18 mouse cellular contexts compared by ENCODE assay signal in genomic region chr5:124266821-124267220, GRCm38 (mm10). TPM values are rescaled to one million over a fixed set of nuclear protein-coding genes. Genes with fewer than 3 reads are reported as not detected.
DNase-seq lines count a peak whose midpoint lies in the region; ATAC-seq and TF ChIP-seq lines count a peak whose summit lies in the region.
"Had no signal": no experiment of that assay in that cellular context is flagged by ENCODE, and none has a peak within 500 bp of the region (broad histone marks: within the 10 kb centered on the region; RNA-seq: fewer than 3 reads in every experiment).

No protein-coding gene starts in this region.

- no peak for TF ChIP-seq CTCF in heart, adult 2 months (IDR thresholded peaks at IDR 0.05)
- TF ChIP-seq CTCF in midbrain, postnatal 0 days (IDR thresholded peaks at IDR 0.05), result no peak
- TF ChIP-seq CTCF in hindbrain, postnatal 0 days (IDR thresholded peaks at IDR 0.05; ENCODE audit: low read depth), result no peak
- no peak for TF ChIP-seq CTCF in left cerebral cortex, adult 2 months (IDR thresholded peaks at IDR 0.05)

- no peaks in the 10 kb centered on the region for H3K27me3 ChIP-seq in heart, embryonic 12.5 days (replicated peaks)
- H3K27me3 ChIP-seq in heart, adult 2 months (ENCODE audit: control insufficient read depth, insufficient read depth, low read length), result no peaks in the 10 kb centered on the region
- no peaks in the 10 kb centered on the region for H3K27me3 ChIP-seq in midbrain, embryonic 11.5 days (ENCODE audit: control insufficient read depth, insufficient read depth, low read length)
- H3K27me3 ChIP-seq in midbrain, postnatal 0 days (ENCODE audit: insufficient read depth, low read length), result no peaks in the 10 kb centered on the region
- no peaks in the 10 kb centered on the region for H3K27me3 ChIP-seq in hindbrain, postnatal 0 days (ENCODE audit: insufficient read depth, low read length)
- H3K27me3 ChIP-seq: embryonic facial prominence, embryonic 13.5 days; hindbrain, embryonic 15.5 days; midbrain, embryonic 15.5 days; Patski had no signal

- H3K79me2 ChIP-seq in heart, adult 2 months (replicated peaks; ENCODE audit: control insufficient read depth, insufficient read depth, low read length), result no peaks in the 10 kb centered on the region

- H3K4me1 ChIP-seq in heart, embryonic 12.5 days (replicated peaks), result peaks cover 33% of the 10 kb centered on the region
- peaks cover 4% of the 10 kb centered on the region for H3K4me1 ChIP-seq in heart, adult 2 months (ENCODE audit: control insufficient read depth, insufficient read depth, low read length)
- peaks cover 8% of the 10 kb centered on the region for H3K4me1 ChIP-seq in midbrain, embryonic 11.5 days (ENCODE audit: control insufficient read depth, insufficient read depth, low read length)
- H3K4me1 ChIP-seq in midbrain, postnatal 0 days (ENCODE audit: insufficient read depth, low read length), result no peaks in the 10 kb centered on the region
- H3K4me1 ChIP-seq in hindbrain, postnatal 0 days (ENCODE audit: insufficient read depth, low read length), result no peaks in the 10 kb centered on the region
- H3K4me1 ChIP-seq: forebrain, embryonic 10.5 days; hindbrain, embryonic 15.5 days had no signal

- TF ChIP-seq POLR2A in heart, adult 2 months (IDR thresholded peaks at IDR 0.05; ENCODE audit: insufficient read depth, low read depth, low read length), result no peak

- ATAC-seq in heart, embryonic 12.5 days (ENCODE audit: insufficient number of reproducible peaks, low FRiP score), result peak; percentile 18; the same call in 1 of the 2 replicates
- ATAC-seq in midbrain, embryonic 11.5 days (ENCODE audit: low FRiP score), result no peak
- no peak for ATAC-seq in midbrain, postnatal 0 days (ENCODE audit: low FRiP score)
- peak; percentile 50 for ATAC-seq in megakaryocyte-erythroid progenitor cell, adult 5-6 weeks (replicated peaks; ENCODE audit: low FRiP score, low TSS enrichment, poor library complexity, severe bottlenecking)
- no peak for ATAC-seq in hindbrain, postnatal 0 days
- ATAC-seq: midbrain, embryonic 15.5 days; Patski had no signal

- WGBS in heart, embryonic 12.5 days, result 18% methylated on average over 6 of the region's 6 CpGs
- 31% methylated on average over 6 of the region's 6 CpGs for WGBS in heart, adult 2 months
- 92% methylated on average over 6 of the region's 6 CpGs for WGBS in midbrain, embryonic 11.5 days
- 88% methylated on average over 6 of the region's 6 CpGs for WGBS in midbrain, postnatal 0 days
- 90% methylated on average over 6 of the region's 6 CpGs for WGBS in hindbrain, postnatal 0 days

- DNase-seq in heart, adult 2 months, result no peak
- DNase-seq in midbrain, embryonic 11.5 days (ENCODE audit: low spot score, missing footprints), result peak; percentile 33
- DNase-seq in midbrain, postnatal 0 days (ENCODE audit: low spot score), result no peak
- DNase-seq in heart, postnatal 4 days, result peak; percentile 20
- DNase-seq in hindbrain, postnatal 0 days (ENCODE audit: low spot score), result no peak
- no peak for DNase-seq in left cerebral cortex, adult 2 months (ENCODE audit: extremely low spot score in 1 of 2, low spot score in 2 of 2)
- DNase-seq: cerebellum, postnatal 14 days; kidney, adult 8-10 months; layer of hippocampus, adult 9-11 months; lung, embryonic 14.5 days; thymus, postnatal 14 days had no signal

- H3K4me3 ChIP-seq in heart, embryonic 12.5 days, result no peak overlapping the region
- no peak overlapping the region for H3K4me3 ChIP-seq in heart, adult 2 months
- no peak overlapping the region for H3K4me3 ChIP-seq in midbrain, embryonic 11.5 days (ENCODE audit: low read depth, low read length)
- H3K4me3 ChIP-seq in midbrain, postnatal 0 days (ENCODE audit: low read depth, low read length), result no peak overlapping the region
- H3K4me3 ChIP-seq in hindbrain, postnatal 0 days (ENCODE audit: low read length), result no peak overlapping the region
- H3K4me3 ChIP-seq in left cerebral cortex, adult 2 months, result no peak overlapping the region
- H3K4me3 ChIP-seq: embryonic facial prominence, embryonic 13.5 days; forebrain, embryonic 10.5 days; hindbrain, embryonic 15.5 days; midbrain, embryonic 15.5 days had no signal

- peaks cover 9% of the 10 kb centered on the region; the same call in 1 of the 2 replicates for H3K9me3 ChIP-seq in heart, embryonic 12.5 days (replicated peaks)
- H3K9me3 ChIP-seq in midbrain, embryonic 11.5 days (ENCODE audit: control insufficient read depth, low read length), result no peaks in the 10 kb centered on the region
- no peaks in the 10 kb centered on the region for H3K9me3 ChIP-seq in midbrain, postnatal 0 days (ENCODE audit: low read length)
- no peaks in the 10 kb centered on the region for H3K9me3 ChIP-seq in hindbrain, postnatal 0 days (ENCODE audit: low read length)
- H3K9me3 ChIP-seq: embryonic facial prominence, embryonic 13.5 days; forebrain, embryonic 10.5 days; hindbrain, embryonic 15.5 days; midbrain, embryonic 15.5 days had no signal

- H3K9ac ChIP-seq in heart, embryonic 12.5 days, result no peak overlapping the region
- no peak overlapping the region for H3K9ac ChIP-seq in heart, adult 2 months (ENCODE audit: low read depth, low read length)
- no peak overlapping the region for H3K9ac ChIP-seq in midbrain, embryonic 11.5 days (ENCODE audit: low read length)
- no peak overlapping the region for H3K9ac ChIP-seq in midbrain, postnatal 0 days (replicated peaks; ENCODE audit: low read length, poor library complexity, severe bottlenecking)
- no peak overlapping the region for H3K9ac ChIP-seq in hindbrain, postnatal 0 days (replicated peaks; ENCODE audit: low read length)
- H3K9ac ChIP-seq: embryonic facial prominence, embryonic 13.5 days; hindbrain, embryonic 15.5 days; lung, embryonic 14.5 days; midbrain, embryonic 15.5 days had no signal

- intact Hi-C loops in heart, adult 2 months (cut with DNase I), result loop anchor here (10.0 kb wide), 1 partner anchor 322 kb away; no protein-coding TSS in a partner anchor
- intact Hi-C loops in left cerebral cortex, adult 2 months (cut with DNase I), result no loop called here

- H3K4me2 ChIP-seq in heart, embryonic 12.5 days, result no peak overlapping the region
- no peak overlapping the region for H3K4me2 ChIP-seq in midbrain, embryonic 11.5 days
- H3K4me2 ChIP-seq in midbrain, postnatal 0 days (ENCODE audit: low read depth, low read length, poor library complexity, severe bottlenecking), result no peak overlapping the region
- H3K4me2 ChIP-seq in hindbrain, postnatal 0 days (ENCODE audit: low read depth, low read length), result no peak overlapping the region
- H3K4me2 ChIP-seq: embryonic facial prominence, embryonic 13.5 days; hindbrain, embryonic 15.5 days; lung, embryonic 14.5 days; midbrain, embryonic 15.5 days had no signal

- no peak overlapping the region for H3K27ac ChIP-seq in heart, embryonic 12.5 days (ENCODE audit: poor library complexity, severe bottlenecking)
- H3K27ac ChIP-seq in heart, adult 2 months, result no peak overlapping the region
- no peak overlapping the region for H3K27ac ChIP-seq in midbrain, embryonic 11.5 days (ENCODE audit: low read depth, low read length)
- H3K27ac ChIP-seq in midbrain, postnatal 0 days (ENCODE audit: low read depth, low read length), result no peak overlapping the region
- no peak overlapping the region for H3K27ac ChIP-seq in hindbrain, postnatal 0 days
- H3K27ac ChIP-seq in left cerebral cortex, adult 2 months, result no peak overlapping the region
- H3K27ac ChIP-seq: embryonic facial prominence, embryonic 13.5 days; forebrain, embryonic 10.5 days; hindbrain, embryonic 15.5 days; midbrain, embryonic 15.5 days had no signal

- peaks cover 47% of the 10 kb centered on the region for H3K36me3 ChIP-seq in heart, embryonic 12.5 days
- H3K36me3 ChIP-seq in heart, adult 2 months (ENCODE audit: control insufficient read depth, insufficient read depth, low read length), result no peaks in the 10 kb centered on the region
- no peaks in the 10 kb centered on the region; the same call in 1 of the 2 replicates for H3K36me3 ChIP-seq in midbrain, embryonic 11.5 days (ENCODE audit: control insufficient read depth, insufficient read depth, low read length)
- peaks cover 13% of the 10 kb centered on the region for H3K36me3 ChIP-seq in midbrain, postnatal 0 days (ENCODE audit: insufficient read depth, low read length)
- peaks cover 9% of the 10 kb centered on the region; the same call in 1 of the 2 replicates for H3K36me3 ChIP-seq in hindbrain, postnatal 0 days (ENCODE audit: insufficient read depth, low read length)

- TF ChIP-seq EP300 in heart, adult 2 months (IDR thresholded peaks at IDR 0.05; ENCODE audit: insufficient read depth, low read depth, low read length), result no peak

RNA-seq across cellular contexts. Expression of gene Pitpnm2, which starts 17.3 kb away (rescaled TPM):
- polyA plus RNA-seq in heart, embryonic 12.5 days (2016; fragmentation: Nextera tagmentation; extraction: Ambion mirVana), result 7.5 and 7.8 TPM in 2 replicates
- total RNA-seq in heart, adult 2 months (2021), result 10 to 100 TPM; 40.1 TPM
- polyA plus RNA-seq in heart, adult 2 months (2012; rRNA removed), result 34.9 and 37.7 TPM in 2 replicates
- 4.6 and 5.0 TPM in 2 replicates for polyA plus RNA-seq in midbrain, embryonic 11.5 days (2014; fragmentation: Nextera tagmentation; extraction: Ambion mirVana)
- 48.1 and 66.2 TPM in 2 replicates for total RNA-seq in midbrain, postnatal 0 days (2014; rRNA removed)
- 8.6 and 10.1 TPM in 2 replicates for polyA plus RNA-seq in midbrain, postnatal 0 days (2015; fragmentation: Nextera tagmentation; extraction: Ambion mirVana)
- total RNA-seq in heart, postnatal 4 days (2021), result 10 to 100 TPM; 45.9 to 52.2 TPM
- 23.7 and 33.3 TPM in 2 replicates for total RNA-seq in megakaryocyte-erythroid progenitor cell, adult 5-6 weeks (2014; fragmentation: Nextera tagmentation)
- 6.5 and 10.9 TPM in 2 replicates for total RNA-seq in megakaryocyte-erythroid progenitor cell, adult 5-6 weeks (2017)
- total RNA-seq in hindbrain, postnatal 0 days (2014; rRNA removed), result 43.9 and 44.1 TPM in 2 replicates
- 7.6 TPM in 2 replicates for polyA plus RNA-seq in hindbrain, postnatal 0 days (2015; fragmentation: Nextera tagmentation; extraction: Ambion mirVana)
- 100 to 1,000 TPM; 317 to 336 TPM for total RNA-seq in left cerebral cortex, adult 2 months (2021)

Comparison
In these comparisons a context has a peak if more than half of its experiments do, and no peak if none do; other contexts are left out.
1. DNase-seq: peak in midbrain, embryonic 11.5 days (single experiment) and heart, postnatal 4 days (single experiment); none in heart, adult 2 months (0 of 2), midbrain, postnatal 0 days (single experiment), hindbrain, postnatal 0 days (single experiment) and left cerebral cortex, adult 2 months (0 of 2).
2. ATAC-seq: peak in heart, embryonic 12.5 days (single experiment) and megakaryocyte-erythroid progenitor cell, adult 5-6 weeks (single experiment); none in midbrain, embryonic 11.5 days (single experiment), midbrain, postnatal 0 days (single experiment) and hindbrain, postnatal 0 days (single experiment).